Mouse (Mus musculus): Measurements from ENCODE around the gene She.
"Not testable (repeated sequence)": the region's sequence is repeated elsewhere in the genome, so short reads cannot be mapped to it uniquely, and the experiment has no call there.

Gene She

DNA sequence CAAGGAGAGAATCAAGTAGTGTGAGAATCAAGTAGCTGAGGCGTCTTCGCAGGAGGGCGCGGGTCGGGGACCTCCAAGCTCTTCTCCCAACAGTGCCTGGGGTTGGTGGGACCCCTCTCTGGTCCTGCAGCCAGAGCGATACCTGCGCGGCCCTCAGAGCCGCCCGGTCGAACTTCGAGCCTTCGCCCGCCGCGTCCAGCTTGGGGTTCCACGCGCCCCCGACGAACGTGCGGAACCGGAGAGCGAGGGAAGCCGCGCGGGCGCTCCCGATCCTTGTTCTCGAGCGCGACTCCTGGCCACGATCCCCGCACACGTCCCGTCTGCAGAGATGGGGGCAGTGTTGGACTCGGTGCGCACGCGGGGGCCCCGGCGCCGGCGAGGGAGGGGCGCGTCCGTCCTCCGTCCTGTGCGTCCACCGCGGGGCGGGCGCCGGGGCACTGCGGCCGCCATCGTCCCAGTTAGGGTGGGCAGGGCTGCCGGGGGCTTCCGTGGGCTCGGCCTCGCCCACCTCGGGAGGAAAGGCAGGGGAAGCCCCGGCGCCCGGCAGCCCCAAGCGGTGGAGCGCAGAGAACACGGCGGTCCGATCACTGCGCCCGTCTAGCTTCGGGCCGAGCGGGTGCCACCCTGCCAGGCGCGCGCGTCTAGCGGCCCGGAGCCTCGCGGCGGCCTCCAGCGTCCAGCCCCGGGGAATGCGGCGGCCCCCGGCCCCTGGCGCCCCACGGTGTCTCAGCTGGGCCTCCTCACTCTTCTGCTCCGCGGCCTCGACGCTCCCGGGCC lies at the start of gene She:
She (plus strand) TSS at position 556 of the 777 bp plus-strand sequence.
- no peak for DNase-seq (ENCODE audit: low spot score)

- DNase-seq (ENCODE audit: low spot score), result peak; percentile 56
These were observed 49.5 kb upstream of the She start for GRCm38 (mm10) chr3:89781640-89782039.

GRCm38 (mm10) chr3:89784991-89785753 lies 46.0 kb upstream of the She start:
- peak; percentile 90 for DNase-seq (ENCODE audit: low spot score)

DNA sequence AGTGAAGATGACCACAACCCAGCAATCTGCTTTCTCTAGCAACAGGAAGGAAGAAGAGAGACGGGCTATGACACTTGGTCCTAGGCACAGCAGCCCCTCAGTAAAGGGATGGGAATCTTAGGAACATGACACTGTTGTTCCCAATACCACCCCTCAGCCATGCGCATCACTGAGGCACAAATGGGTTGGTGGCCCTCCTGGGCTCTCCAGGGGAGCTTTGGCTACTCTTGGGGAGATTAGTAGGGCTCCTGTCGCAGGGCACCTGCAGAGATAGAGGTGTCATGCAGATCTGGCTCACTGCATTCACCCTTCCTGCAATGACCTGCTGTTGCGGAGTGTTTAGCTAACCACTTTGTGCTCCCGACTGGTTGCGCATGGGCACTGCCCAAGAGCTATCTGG lies 44.9 kb upstream of the She start:
- no peak for DNase-seq (ENCODE audit: low spot score)

GRCm38 (mm10) chr3:89788680-89789352 lies 42.4 kb upstream of the She start:
- DNase-seq (ENCODE audit: low spot score), result no peak

- DNase-seq (ENCODE audit: low spot score), result no peak
These were observed 36.6 kb upstream of the She start for GRCm38 (mm10) chr3:89794616-89795015.

GRCm38 (mm10) chr3:89795746-89796145 lies 35.4 kb upstream of the She start:
- no peak for DNase-seq (ENCODE audit: low spot score)

- no peak for DNase-seq (ENCODE audit: low spot score)
These were observed 34.8 kb upstream of the She start for GRCm38 (mm10) chr3:89796358-89796757.

GRCm38 (mm10) chr3:89798518-89798917 lies 32.7 kb upstream of the She start:
- no peak for DNase-seq (ENCODE audit: low spot score)

GRCm38 (mm10) chr3:89799476-89799875 lies 31.7 kb upstream of the She start:
- no peak for DNase-seq (ENCODE audit: low spot score)

GRCm38 (mm10) chr3:89800078-89800477 lies 31.1 kb upstream of the She start:
- not testable (repeated sequence) for DNase-seq (ENCODE audit: low spot score)

GRCm38 (mm10) chr3:89800774-89801506 lies 30.2 kb upstream of the She start:
- no peak for DNase-seq (ENCODE audit: low spot score)

- DNase-seq (ENCODE audit: low spot score), result no peak
These were observed 29.7 kb upstream of the She start for GRCm38 (mm10) chr3:89801507-89801847.

DNA sequence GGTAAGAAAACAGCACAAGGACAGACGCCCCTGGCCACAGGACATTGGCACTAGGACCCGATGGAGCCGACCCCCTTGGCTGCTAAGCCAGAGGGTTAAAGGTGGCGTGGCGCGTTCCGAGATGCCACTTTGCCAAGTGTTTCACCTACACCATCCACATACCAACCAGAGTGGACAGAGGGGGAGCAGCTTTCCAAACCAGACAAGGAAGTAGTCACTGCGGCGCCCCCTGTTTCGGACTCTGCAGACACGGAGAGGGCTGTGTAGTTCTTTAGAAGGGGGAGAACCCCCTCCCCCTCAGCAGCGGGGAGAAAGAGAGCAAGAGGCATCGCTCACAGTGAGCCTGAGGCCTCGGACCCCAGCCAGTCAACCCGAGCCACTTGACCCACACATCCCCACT lies 28.3 kb upstream of the She start:
- no peak for DNase-seq (ENCODE audit: low spot score)

GRCm38 (mm10) chr3:89805179-89805578 lies 26.0 kb upstream of the She start:
- no peak for DNase-seq (ENCODE audit: low spot score)

- no peak for DNase-seq (ENCODE audit: low spot score)
These were observed 24.4 kb upstream of the She start for GRCm38 (mm10) chr3:89806751-89807150.

GRCm38 (mm10) chr3:89807171-89807570 lies 24.0 kb upstream of the She start:
- DNase-seq (ENCODE audit: low spot score), result no peak

- no peak for DNase-seq (ENCODE audit: low spot score)
These were observed 23.3 kb upstream of the She start for GRCm38 (mm10) chr3:89807881-89808280.

GRCm38 (mm10) chr3:89808638-89809037 lies 22.5 kb upstream of the She start:
- no peak for DNase-seq (ENCODE audit: low spot score)

DNA sequence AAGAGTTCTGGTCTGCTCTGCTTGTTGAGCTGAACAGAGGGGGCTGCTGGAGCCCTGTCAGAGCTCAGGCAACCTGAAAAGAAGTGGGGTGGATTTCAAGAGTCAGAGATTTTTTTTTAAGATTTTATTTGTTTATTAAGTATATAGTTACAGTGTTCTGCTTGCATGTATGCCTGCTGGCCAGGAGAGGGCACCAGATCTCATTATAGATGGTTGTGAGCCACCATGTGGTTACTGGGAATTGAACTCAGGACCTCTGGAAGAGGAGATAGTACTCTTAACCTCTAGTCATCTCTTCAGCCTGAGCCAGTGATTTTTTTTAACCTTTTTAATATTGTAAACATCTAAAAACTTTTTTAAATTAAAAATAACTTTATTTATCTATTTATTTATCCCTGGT lies 20.3 kb upstream of the She start:
- no peak for DNase-seq (ENCODE audit: low spot score)

GRCm38 (mm10) chr3:89812166-89812565 lies 19.0 kb upstream of the She start:
- DNase-seq (ENCODE audit: low spot score), result peak; percentile 37

DNA sequence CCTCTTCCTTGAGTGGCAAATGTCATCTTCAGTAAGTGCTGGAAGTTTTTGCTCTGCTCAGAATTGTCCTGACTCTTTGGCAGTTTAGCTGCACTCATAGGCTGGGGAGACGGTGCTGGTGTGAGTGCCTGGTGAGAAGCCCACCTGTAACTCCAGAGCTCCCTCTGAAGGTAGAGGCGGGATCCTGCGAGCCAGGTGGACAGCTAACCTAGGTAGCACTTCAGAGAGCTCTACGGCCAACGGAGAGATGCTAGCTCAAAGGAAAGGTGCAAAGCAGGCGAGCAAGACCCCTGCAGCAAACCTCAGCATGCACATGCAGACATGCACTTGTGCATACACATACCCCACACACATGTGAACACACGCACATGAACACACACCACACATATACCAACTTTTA lies 17.1 kb upstream of the She start:
- no peak for DNase-seq (ENCODE audit: low spot score)
